Mouse (Mus musculus): ENCODE data around the gene Pign.

Gene Pign

DNA sequence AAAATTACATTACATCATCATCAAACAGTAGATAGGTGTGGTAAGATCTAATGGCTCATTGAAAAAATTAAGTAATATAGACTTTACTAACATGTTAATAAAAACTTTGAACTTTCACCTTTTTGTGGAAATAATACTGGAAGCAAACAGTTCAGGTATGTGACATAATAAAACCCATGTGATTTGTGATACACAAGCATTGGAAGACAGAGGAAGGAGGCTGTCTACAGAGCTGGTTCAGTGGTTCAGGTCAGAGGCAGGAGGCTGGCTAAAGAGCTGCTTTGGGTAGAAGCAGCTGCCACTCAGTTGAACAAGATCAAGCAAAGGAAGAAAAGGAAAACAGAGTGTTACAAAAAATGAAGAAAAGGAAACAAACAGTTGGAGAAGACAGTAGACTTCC, 107.4 kb downstream of the Pign start:
- no peak for DNase-seq

DNA sequence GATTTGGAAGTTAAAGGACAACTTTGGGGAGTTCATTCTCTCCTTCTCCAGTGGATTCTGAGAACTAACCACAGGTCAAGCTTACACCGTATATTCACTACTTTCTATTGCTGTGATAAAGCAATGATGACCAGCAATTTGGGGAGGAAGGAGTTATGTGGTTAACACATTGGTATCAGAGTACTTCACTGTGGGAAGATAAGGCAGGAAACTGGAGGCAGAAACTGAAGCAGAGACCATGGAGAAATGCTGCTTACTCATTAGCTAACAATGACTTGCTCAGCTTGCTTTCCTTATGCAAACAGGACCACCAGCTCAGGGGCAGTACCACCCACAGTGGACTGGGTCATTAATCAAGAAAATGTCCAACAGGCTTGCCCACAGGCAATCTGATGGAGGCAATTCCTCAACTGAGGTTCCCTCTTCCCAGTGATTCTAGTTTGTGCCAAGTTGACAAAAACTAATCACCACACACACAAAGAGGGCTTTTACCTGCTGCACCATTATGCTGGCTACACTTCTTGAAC, 108.2 kb downstream of the Pign start:
- no peak for DNase-seq

DNA sequence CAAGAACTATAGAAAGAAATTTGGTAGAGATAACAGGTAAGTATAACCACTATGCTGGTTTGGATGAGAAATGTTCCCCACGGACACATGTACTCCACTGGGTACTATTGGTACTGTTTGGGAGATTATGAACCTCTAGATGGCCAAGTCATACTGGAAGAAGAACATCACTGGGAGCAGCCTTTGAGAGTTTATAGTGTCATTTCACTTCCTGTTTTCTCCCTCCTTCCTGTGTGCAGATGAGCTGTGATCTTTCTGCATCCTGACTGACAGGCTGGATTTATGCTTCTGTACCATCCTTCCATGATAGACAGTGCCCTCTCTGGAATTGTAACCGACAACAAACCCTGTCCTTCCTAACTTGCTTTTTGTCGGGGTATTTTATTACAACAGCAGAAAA, 110.3 kb downstream of the Pign start:
- no peak for DNase-seq

DNA sequence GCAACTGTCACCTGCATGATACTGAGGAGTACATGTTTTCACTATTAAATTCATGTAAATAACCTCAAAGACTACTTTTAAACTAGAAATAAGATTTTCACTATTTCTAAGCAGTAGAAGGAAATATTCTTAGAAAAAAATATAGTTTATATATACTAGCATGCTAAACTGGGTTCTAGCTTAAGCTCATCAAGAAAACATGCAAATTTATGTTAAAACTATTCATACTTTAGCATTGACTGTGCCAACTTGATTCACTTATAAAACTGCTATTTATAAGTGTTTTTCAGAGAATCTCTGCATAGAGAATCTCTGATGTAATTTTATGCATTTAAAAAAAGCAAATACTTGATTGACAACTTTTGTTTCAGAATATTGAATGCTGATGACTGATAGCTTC, 113.3 kb downstream of the Pign start:
- DNase-seq: no peak

DNA sequence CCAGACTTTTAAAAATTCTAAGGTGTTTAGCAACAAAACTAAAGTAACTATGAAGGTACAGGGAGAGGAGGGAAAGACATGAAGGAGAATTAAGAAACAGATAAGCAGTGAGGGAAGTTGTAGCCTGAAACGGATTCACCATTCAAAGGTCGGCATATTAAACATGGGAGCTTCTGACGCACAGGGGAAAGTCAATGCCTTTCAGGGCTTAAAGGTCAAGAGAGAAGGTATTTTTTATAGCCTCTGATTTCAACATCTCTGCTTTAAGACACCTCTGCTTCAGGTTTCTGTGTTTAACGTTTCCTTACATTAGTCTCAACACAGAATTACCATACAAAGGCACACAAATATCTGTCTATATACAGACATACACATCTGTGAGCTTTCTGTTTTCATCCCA, 113.8 kb downstream of the Pign start:
- no peak for DNase-seq

DNA sequence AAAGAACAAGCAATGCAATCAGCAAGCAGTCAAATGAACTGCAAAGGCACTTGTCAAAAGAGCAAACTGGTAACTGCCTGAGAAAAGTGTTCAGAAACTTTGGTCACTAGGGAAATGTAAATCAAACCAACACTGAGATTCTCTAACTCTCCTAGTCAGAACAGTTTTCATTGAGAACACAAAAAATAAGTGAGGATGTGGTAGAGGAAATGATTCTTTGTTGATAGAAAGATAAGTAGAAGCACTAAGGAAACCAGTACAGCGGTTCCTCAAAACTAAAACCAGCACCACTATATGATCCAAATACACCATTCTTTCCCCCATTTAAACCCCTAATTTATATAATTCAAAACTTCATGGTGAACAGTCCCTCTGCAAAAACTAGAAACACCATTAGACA, 120.4 kb downstream of the Pign start:
- no peak for DNase-seq

DNA sequence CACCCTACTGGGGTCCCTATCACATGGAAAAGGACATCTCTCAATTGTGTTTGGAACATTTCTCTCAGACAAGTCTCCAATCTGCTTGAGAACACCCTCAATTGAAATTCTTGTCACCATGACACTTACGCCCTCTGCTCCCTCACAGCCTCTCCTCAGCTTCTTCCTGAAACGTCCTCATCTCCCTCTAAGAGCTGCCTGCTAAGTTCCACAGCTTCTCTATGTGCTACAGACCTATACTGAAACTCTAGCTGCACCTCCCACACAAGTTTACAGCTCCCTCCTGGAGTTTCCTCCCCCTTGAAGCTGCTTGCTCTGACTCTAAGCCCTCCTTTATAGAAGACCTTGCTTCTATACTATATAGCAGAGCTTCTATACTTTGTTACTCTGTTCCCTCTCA, 139.7 kb downstream of the Pign start:
- no peak for DNase-seq

DNA sequence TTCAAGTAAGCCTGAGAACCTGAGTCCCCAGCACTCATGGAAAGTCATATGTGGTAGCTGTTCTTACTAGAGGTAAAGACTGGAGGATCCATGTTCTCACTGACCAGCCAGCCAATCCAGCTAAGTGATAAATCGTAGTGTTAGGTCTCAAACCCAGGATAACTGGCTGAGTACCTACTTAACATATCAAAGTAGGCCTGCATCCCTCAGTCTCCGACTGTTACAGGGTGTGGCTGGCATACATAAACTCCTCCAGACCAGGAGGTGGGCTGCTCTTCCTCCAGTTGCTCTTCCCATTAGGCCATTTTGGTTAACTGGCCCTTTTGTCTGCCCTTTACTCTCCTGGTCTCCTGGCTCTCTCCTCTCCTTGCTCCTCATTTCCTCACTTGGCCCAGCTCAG, 141.2 kb downstream of the Pign start:
- DNase-seq: no peak

DNA sequence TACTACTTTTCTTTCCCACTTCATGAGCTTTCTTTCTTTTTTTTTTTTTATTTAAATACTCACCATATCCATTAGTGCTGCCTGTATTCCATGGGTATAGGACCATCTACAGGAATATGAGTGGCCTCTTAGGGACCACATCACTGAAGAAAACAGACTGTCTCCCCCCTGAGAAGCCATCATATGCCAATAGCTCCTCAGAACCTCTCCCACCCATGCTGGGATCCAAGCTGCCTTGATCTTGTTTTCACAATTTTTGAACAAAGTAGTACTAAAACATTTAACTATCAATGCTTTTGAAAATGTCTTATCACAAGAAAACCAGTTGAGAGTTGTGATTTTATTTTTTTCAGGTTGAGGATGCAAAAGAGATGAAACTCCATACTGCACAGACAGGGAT, 145.4 kb downstream of the Pign start:
- no peak for DNase-seq

DNA sequence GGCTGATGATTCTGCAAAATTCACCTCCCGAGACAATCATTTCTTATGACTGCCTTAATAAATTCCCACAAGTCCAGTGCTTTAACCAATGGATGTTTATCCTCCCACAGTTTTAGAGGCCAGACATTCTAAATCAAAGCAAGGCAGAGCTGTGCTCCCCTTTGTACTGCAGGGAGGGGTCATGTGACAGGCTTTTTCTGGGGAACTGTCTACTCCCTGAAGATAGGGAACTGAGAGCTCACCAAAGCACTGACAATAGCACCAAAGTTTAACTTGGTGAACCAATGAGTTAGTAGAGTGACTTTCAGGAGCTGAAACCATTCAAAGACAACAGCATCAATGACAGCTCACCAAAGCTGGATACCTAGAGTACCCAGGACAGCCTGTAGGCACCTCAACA, 156.4 kb downstream of the Pign start:
- no peak for DNase-seq

DNA sequence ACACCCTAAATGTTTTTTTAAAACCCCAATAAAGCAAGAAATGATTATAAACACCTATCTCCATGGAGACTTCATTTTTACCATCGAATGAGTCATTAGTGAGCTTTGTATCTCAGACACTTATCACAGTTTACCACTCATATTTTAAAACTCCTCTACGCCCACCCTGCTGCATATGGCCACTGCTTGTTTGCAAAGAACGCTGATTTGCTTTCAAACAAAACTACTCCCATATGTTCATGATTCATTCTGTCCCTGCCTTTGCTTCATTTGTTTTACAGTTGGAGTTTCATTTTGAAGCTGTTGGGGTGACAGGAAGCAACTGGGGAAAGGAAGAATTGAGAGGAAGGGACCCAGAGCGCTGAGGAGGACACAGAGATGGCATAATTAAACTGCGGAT, 170.9 kb downstream of the Pign start:
- DNase-seq: no peak

DNA sequence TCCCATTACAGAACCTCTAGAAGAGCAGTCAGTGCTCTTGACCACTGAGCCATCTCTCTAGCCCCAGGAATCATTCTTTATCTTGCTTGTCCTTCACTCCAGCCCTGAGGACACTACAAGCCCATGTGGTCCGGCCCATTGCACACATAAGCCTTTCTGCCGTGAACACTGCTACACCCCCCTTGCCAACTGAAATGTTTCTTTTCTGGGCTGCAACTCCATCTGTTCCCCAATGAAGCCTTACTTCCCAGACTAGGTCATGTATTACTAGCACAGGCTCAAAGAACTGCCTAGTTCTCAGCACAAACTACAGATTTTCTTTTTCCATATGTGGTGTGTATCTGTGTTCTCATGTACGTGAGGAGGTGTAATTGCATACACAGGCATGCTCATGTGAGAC, 174.0 kb downstream of the Pign start:
- no peak for DNase-seq

DNA sequence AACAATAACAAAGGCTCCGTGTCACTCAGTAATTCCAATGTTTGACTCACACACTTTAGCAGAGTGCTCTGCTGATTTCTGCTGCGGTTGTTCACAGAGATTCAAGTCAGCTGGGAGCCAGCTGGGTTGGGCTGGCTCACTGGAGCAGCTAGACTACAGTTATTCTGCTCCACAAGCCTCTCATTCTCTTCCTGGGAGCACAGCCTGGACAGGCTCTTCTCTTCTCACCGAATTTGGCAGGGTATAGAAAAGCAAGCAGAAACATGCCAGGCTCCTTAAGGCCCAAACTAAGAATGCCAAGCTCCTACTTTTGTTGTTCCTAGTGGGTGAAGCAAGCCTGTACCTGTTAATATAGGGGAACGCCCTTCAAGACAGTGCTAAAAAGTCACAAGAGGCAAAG, 176.4 kb downstream of the Pign start:
- no peak for DNase-seq
